Mouse (Mus musculus): Measurements from ENCODE around the gene Clstn1.

Gene Clstn1

DNA sequence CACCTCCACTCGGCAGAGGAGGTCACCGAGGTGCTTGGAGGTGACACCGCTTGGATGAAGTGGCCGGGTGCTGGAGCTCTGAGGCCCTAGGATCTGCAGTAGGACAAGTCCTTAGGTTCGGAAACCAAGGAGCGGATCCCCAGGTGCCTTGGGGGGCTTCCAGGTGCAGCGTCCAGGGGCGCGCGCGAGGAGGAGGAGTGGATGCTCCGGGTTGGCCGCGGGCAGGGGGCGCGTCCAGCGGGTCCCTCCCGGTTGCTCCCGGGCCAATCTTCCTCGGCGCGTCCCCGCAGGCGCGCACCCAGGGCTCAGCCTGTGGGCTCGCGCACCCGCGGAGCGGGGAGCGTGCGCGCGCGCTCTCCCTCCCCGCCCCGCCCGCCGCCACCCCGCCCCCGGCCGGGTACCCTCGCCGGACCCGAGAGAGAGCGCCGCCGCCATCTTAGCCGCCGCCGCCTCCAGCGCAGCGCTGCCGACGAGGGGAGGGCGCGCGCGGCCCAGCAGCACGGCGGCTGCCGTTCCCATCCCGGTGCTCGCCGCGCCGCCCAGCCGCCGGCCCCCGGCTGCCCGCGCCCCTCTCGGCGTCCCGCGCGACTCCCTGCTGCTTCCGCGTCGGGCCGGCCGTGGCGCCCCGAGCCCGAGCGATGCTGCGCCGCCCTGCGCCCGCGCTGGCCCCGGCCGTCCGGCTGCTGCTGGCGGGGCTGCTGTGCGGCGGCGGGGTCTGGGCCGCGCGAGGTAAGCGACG is at the start of gene Clstn1:
Clstn1 (plus strand) TSS at position 425 of the 739 bp plus-strand sequence.
- DNase-seq (ENCODE audit: low read depth, low spot score) = no peak

DNA sequence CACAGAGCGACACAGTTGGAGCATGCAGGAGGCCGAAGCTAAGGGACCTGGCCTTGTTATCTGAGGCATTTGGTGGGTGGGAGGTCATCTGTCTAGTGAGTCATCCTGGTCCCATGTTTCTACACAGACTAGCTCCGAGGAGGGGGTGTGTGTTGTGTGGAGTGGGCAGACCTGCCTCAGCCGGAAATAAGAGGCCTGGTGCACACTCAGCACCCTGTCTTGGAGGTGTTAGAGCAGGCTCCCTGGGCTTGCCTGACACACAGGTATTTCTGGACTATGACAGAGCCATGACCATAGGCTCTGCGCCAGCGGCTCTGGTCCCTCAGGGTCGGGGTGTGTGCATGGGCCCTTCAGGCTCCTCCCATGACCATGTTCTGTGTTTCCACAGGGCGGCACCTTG is 46.8 kb upstream of the Clstn1 start:
- DNase-seq (ENCODE audit: low read depth, low spot score) = no peak

DNA sequence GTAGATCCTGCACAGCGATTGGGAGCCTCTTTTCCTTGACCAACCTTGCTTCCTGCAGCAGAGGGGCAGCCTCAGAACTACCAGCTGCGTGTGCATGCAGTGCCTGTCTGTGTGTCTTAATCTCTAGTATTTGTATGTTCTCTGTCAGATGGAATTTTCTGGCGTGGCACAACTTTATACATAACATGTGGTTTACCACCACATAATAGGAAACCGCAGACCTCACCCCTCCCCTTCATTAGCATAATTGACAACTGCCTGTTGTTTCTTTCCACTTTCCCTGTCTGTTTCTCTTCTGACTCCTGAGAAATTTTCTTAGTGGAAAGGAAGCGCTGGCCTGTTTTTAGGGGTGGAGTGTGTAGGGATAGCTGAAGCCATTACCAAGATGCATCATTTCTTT is 44.3 kb upstream of the Clstn1 start:
- no peak for DNase-seq (ENCODE audit: low read depth, low spot score)

DNA sequence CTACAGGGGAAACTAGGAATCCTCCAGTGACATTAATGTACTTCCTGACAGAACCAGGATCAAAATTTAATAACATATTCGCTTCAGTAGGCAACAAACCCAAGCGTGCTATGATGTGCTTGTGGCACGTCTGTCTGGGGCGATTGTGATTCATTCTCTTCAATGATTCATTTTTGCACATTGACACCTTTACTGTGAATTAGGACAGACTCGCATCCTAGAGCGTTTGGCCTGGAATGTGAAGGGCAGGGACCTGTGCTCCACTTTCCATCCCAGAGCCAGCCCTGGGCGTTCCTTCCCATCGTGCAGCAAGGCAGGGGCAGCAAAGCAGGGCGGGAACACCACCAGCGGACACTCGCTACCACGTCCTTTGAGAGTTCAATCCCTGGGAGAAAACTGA is 43.8 kb upstream of the Clstn1 start:
- no peak for DNase-seq (ENCODE audit: low read depth, low spot score)

GRCm38 (mm10) chr4:149542927-149543553 is 43.2 kb upstream of the Clstn1 start:
- peak; percentile 78 for DNase-seq (ENCODE audit: low read depth, low spot score)

GRCm38 (mm10) chr4:149544892-149545291 is 41.4 kb upstream of the Clstn1 start:
- DNase-seq (ENCODE audit: low read depth, low spot score) = no peak

DNA sequence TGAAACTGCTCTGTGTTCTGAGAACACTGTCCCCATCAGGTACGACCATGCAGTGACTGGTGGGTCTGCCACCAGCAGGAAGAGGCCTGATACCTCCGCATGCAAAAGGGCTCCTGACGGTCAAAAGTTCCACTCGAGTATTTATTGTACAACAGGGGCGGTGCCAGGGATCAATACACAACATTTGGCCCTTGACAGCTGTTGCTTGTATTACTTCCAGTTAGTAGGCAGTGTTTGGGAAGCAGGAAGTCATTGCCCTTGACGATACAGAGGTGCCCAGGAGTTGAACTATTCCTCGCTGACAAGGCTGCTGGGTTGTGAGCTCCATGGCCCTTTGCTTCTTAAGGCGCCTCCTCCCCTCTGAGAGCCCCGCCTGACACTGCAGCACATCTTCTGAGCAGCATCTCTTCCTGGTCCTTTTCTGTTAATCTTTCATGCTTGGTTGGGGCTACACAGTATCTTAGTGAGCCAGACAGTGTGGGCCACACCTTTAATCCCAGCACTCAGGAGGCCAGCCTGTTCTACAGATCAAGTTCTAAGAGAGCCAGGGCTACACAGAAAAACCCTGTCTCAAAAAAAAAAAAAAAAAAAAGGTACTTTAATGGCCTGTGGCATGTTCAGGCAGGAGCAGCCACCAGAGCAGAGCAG is 39.3 kb upstream of the Clstn1 start:
- DNase-seq (ENCODE audit: low read depth, low spot score) = no peak

DNA sequence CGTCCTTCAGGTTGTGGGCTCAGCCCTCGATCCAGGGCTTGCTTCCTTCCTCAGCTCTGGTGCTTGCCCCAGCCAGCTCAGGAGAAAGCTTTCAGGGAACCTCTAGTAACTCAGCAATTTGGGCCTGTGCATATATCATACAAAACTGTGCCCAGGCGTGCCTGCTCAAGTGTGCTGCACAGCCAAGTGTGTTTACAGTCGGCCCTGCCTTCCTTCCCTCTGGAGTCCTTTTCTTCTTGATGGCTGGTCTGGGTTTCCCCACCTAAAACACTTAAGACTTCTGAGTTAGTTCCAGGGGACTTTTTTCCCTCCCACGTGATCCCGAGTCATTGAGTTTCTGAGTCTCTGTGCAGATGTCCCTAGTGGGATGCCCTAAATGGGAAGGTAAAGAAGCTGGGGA is 38.7 kb upstream of the Clstn1 start:
- no peak for DNase-seq (ENCODE audit: low read depth, low spot score)

DNA sequence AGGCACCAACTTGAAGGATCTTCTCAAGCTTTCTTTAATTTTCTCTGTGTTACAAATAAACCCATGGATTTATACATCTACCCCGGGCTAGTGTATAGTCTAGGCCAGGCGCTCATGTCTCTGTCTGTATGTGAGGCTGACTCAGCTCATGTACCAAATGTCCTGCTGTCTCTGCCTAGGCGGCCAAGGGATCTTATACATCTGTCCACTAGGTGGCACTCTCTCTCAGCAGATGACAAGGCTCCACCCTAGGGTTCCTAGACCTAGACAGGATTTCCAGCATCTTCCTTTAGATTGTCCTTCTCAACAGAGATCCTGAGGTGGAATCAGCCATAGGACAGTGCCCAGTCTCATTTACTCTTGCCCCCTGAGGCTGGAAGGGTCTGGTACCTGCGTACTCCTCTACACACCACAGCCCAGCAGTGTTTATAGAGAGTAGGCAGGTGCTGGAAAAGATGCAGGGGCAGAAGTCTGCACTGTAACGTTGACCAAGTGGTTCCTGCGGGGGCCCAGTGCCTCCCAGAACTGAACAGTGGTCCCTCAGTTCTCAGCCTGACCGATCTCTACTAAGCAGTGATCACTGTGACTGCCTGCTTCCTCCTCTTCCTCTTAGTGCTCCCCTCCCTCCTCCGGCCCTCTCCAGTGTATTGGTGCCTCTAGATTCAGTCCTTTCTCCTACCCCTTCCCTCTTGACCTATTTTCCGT is 36.9 kb upstream of the Clstn1 start:
- peak; percentile 85 for DNase-seq (ENCODE audit: low read depth, low spot score)

GRCm38 (mm10) chr4:149550866-149551265 is 35.4 kb upstream of the Clstn1 start:
- no peak for DNase-seq (ENCODE audit: low read depth, low spot score)

- no peak for DNase-seq (ENCODE audit: low read depth, low spot score)
These were observed 34.6 kb upstream of the Clstn1 start for GRCm38 (mm10) chr4:149551696-149552095.

DNA sequence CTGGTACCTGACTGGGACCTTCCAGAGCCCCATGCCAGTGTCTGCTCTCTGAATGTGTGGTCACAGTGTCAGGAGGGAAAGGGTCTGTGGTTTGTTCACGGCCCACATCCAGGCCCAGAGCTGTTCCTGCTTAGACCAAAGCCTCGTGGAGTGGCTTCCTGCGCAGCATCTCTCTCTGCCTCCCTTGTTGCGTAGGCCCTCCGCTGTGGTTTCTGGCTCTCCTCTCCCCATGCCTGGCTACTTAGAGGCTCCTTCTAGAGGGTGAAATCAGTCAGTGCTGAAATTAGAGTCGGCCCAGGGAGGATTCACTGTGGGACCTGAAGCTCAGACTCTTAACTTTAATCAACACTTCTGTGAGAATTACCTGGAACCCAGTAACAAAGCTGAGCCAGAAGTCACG is 32.4 kb upstream of the Clstn1 start:
- DNase-seq (ENCODE audit: low read depth, low spot score) = no peak

DNA sequence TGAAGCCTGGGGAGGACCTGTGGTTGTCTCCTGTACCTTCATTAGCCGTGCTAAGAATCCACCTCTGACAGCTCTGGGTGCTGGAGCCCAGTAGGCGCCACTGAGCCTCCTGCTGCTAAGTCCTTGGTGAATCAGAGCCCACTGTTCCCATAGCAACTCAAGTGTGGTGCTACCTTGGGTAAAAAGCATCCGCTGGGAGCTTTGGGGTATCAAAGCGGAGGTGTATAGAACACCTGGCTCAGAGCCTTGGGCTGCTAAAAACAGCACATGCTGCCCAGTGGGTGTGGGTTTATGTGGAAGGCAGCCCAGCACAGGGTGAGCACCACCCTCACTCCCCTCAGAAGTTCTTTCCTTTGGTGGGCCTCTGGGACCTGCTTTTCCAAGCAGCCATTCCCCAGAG is 30.2 kb upstream of the Clstn1 start:
- DNase-seq (ENCODE audit: low read depth, low spot score) = no peak

DNA sequence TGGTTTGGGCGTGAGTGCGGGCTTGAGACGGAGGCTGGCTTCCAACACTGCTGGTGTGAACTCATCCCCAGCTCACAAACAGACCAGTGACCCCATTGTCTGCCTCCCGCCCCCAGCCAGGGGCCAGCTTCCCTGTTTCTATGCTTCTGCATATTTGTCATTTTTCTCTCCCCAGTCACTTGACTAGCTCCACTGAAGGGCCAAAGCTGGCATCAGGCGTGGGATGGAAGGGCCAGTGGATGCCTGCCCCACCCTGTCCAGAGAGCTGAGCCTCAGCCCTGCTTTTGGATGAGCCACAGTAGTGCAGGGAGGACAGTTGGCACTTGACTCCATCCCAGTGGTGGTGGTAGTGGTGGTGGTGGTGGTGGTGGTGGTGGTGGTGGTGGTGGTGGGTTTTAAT is 28.4 kb upstream of the Clstn1 start:
- no peak for DNase-seq (ENCODE audit: low read depth, low spot score)

GRCm38 (mm10) chr4:149558389-149558788 is 27.9 kb upstream of the Clstn1 start:
- DNase-seq (ENCODE audit: low read depth, low spot score) = no peak

DNA sequence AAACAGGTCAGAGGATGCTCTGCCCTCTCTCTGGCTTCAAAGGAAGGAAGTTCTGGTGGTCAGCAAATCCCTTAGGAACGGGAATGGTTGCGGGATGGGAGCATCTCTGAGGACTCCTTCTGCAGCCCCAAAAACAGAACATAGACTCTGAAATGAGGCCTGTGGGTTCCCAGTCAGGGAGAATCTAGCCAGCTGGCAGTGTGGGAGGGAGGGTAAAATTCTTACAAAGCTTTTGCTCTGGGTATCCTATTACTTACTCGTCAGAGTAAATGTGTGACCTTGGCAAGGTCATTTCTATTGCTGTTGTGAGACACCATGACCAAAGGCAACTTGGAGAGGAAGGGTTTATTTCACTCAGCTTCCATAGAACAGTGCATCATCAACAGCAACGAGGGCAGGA is 24.9 kb upstream of the Clstn1 start:
- DNase-seq (ENCODE audit: low read depth, low spot score) = no peak

- DNase-seq (ENCODE audit: low read depth, low spot score) = no peak
These were observed 24.0 kb upstream of the Clstn1 start for GRCm38 (mm10) chr4:149561986-149562904.

GRCm38 (mm10) chr4:149562905-149563347 is 23.3 kb upstream of the Clstn1 start:
- DNase-seq (ENCODE audit: low read depth, low spot score) = no peak

GRCm38 (mm10) chr4:149563941-149564361 is 22.3 kb upstream of the Clstn1 start:
- no peak for DNase-seq (ENCODE audit: low read depth, low spot score)

GRCm38 (mm10) chr4:149564452-149565407 is 21.5 kb upstream of the Clstn1 start:
- DNase-seq (ENCODE audit: low read depth, low spot score) = peak; percentile 50

Data from ES-CJ7 (cell line).